Mouse (Mus musculus): Measurements from ENCODE around the gene Vmn1r217. TPM values are rescaled to one million over a fixed set of nuclear protein-coding genes. Genes with fewer than 3 reads are reported as not detected.
"Not testable (repeated sequence)": the region's sequence is repeated elsewhere in the genome, so short reads cannot be mapped to it uniquely, and the experiment has no call there.

Vmn1r217 gene
- not detected in 2 replicates for total RNA-seq (2014; fragmentation: Nextera tagmentation)
- not detected in 2 replicates for total RNA-seq (2017)

DNA sequence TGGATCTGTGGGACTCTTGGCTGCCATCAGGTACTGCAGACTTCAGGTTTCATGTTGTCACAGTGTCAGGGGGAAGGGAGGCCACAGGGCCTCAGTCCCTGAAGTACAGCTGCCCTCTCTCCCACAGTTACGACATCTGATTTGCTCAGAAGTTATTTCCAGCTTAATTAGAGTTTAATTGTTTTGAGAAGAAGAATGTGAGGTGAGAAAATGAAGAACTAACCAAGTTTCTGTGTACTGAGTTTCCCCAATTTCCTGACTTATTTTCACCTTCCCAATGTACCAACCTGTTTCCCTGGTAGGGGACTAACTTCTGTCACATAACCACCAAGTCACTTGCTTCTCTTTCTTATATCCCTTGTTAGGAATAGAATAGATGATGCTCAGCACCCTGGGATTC, at the start of gene Vmn1r217:
Vmn1r217 (minus strand) TSS at position 101 of the 400 bp plus-strand sequence.
- not testable (repeated sequence) for ATAC-seq (replicated peaks; ENCODE audit: low FRiP score, low TSS enrichment, poor library complexity, severe bottlenecking)

DNA sequence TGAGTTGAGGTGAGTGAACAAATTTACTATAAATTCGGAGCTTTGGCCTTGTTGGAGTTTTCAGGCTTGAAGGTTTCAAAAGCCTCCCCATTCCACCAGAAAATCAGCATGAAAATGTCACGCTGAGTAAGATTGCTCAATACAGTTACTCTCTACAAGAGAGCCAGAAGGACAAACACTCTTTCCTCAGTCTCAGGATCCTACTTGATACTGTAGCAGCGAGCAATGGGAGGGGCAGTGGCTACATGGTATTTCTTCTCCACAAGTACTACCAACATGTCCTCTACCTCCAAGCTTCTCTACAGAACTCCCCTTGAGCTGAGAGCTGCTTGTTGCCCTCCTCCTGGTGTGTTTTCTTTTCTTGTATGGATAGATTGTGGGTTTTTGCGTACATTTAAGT, 48.4 kb upstream of the Vmn1r217 start:
- ATAC-seq (replicated peaks; ENCODE audit: low FRiP score, low TSS enrichment, poor library complexity, severe bottlenecking): not testable (repeated sequence)

DNA sequence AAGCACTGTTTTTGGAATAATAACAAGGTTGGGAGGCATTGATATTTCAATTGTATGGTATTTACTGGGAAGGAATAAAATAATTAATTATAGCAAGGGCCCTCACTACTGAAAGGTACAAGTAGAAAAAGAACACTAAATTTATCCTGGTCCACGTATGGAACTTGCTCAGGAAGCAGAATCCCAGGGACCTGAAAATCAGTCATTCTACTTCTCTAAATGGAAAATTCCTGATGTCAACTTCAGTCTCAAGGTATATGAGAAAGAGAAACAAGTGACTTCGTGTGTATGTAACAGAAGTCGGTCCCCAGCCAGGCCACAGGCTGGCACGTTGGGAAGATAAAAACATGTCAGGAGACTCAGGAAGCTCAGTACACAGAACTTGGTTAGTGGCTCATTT, 41.0 kb upstream of the Vmn1r217 start, which contains the start of gene Vmn1r219:
Vmn1r219 (plus strand) TSS at position 301 of the 400 bp plus-strand sequence.
- ATAC-seq (replicated peaks; ENCODE audit: low FRiP score, low TSS enrichment, poor library complexity, severe bottlenecking): no peak

DNA sequence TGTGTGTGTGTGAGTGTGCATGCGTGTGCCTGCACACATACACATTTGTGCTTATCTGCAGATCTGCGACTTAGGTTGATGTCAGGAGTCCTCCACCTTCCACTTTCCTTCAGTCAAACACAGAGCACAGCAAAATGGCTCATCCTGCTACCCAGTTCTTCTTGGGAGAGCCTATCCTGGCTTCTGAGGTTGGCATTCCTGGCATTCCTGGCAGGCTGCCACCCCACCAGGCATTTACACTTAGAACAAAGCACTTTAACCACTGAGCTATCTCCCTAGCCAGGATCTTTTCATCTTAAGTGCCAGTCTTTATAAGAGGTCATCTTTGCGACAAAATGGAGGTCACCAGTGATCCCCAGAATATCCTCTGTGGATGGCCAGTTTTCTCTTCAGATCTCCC, 39.8 kb upstream of the Vmn1r217 start:
- ATAC-seq (replicated peaks; ENCODE audit: low FRiP score, low TSS enrichment, poor library complexity, severe bottlenecking): no peak

DNA sequence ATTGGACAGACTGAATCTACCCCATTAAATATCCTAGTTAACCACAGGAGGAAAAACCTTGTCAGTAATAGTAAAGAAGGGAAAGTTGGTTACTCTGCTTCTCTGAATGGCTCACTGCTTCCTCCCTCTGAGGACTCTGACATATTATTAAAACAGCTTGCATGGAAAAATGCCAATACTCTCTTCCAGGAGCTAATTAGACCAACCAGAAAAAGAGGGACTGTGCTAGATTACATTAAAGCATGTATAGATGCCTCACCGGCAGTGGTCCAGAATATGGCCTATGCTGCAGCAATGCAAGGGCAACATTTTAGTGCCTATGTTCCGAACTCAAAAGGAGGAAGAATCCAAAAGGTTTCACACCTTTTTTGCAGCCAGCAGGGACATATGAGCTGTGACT, 20.9 kb upstream of the Vmn1r217 start:
- ATAC-seq (replicated peaks; ENCODE audit: low FRiP score, low TSS enrichment, poor library complexity, severe bottlenecking): no peak

DNA sequence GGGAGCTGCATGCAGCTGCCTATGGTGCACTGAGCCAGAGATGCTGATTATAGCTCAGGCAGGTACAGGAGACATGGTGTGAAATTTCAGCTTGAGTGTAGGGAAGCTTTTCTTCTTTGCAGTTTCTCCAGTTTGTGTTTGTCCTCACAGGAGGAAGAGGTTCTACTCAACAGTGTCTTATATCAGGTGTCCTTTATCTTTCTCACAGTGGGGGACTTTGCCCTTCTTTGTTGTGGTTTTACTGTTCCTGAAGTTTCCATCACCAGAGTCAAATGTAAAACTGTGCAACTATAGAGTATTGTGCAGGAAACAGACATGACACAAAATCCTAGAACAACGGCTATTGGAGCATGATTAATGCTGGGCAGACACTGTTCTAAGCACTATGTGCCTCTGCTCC, 15.5 kb upstream of the Vmn1r217 start:
- no peak for ATAC-seq (replicated peaks; ENCODE audit: low FRiP score, low TSS enrichment, poor library complexity, severe bottlenecking)

DNA sequence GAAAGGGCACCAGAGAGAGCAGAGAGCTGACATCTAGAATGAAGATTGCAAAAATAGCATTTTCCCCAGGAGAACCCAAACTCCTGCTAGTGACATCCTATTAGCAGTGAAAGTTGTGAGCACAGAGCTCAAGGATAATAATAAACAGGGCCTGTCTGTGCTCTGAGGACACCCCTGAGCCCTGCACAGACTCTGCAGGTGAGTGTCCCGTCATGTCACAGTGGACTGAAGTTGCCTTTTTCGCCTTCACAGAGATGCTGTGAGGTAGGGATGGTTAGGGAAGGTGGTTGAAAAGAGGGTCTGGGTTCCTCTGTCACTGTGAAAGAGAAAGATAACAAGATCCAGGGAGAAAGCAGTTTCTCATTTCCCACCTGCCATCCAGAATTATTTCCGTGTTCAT, 15.1 kb upstream of the Vmn1r217 start, which contains the start of gene Vmn1r218:
Vmn1r218 (plus strand) TSS at position 57 of the 400 bp plus-strand sequence.
- no peak for ATAC-seq (replicated peaks; ENCODE audit: low FRiP score, low TSS enrichment, poor library complexity, severe bottlenecking)

DNA sequence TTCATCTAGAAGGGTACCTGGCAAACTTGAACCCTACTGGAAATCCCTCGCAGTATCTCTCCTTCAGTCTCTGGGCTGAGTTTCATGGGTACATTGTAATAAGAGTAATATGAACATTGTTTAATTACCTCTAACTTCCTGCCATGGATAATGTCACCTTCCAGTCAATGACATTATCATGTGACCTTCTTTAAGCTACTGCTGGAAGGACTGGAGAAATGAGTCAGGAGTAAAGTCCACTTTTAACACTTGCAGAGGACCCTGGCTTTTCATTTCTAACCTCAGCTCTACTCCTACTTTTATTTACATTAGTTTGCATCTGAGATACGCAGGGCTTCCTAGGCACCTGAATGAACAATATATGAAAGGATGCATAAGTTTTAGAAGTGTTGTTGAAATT, 2.6 kb upstream of the Vmn1r217 start:
- ATAC-seq (replicated peaks; ENCODE audit: low FRiP score, low TSS enrichment, poor library complexity, severe bottlenecking): no peak

DNA sequence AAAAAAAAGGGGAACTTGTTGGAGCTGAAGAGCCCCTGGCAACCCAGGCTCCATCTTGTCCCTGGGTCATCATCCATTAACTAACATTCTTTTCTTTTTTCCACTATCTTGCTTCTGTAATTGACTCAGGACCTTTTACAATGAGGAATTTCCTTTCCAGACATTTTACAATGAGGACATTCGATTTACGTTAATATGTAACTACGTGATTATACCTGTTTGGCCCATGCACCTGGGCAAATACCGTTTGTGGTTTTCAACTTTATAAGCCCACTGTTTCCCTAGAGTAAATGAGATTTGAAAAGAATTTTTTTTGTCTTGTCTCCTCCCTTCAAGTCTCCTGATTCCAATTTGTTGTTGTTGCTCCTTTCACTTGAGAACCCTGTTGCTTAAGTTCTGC, 23.6 kb downstream of the Vmn1r217 start:
- ATAC-seq (replicated peaks; ENCODE audit: low FRiP score, low TSS enrichment, poor library complexity, severe bottlenecking): no peak

DNA sequence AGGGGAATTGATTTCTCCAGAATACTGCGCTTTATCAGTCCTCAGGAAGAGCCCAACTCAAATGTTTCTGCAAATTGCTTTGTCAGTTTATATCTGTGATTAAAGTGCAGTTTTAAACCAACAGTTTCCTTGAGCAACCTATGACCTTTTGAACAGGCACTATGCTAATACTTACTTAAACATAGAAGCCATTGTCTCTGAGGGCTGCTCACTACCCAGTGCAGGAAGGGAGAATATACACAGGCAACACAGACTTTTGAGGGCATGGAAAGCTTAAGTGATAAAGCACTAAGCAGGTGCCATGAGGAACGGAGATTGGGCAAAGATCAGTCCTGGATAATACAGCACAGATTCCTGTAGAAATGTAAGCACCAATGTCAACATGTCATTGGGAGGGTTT, 48.7 kb downstream of the Vmn1r217 start:
- no peak for ATAC-seq (replicated peaks; ENCODE audit: low FRiP score, low TSS enrichment, poor library complexity, severe bottlenecking)

DNA sequence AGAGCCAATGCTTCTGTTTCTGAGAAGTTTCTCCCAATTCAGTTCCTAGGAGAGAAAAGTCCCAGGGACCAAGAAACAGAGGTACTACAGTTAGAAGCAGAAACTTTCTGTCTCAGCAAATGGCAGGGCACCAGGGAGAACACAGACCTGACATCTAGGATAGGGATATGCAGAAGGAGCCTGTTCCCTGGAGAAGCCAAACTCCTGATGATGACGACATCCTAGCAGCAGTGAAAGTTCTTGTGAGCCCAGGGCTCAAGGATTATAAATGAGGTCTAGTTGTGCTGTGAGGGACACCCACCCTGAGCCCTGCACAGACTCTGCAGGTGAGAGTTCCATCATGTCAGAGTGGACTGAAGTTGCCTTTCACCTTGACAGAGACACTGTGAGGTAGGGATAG, 50.3 kb downstream of the Vmn1r217 start, which contains the start of gene Vmn1r215:
Vmn1r215 (plus strand) TSS at position 301 of the 400 bp plus-strand sequence.
- no peak for ATAC-seq (replicated peaks; ENCODE audit: low FRiP score, low TSS enrichment, poor library complexity, severe bottlenecking)

DNA sequence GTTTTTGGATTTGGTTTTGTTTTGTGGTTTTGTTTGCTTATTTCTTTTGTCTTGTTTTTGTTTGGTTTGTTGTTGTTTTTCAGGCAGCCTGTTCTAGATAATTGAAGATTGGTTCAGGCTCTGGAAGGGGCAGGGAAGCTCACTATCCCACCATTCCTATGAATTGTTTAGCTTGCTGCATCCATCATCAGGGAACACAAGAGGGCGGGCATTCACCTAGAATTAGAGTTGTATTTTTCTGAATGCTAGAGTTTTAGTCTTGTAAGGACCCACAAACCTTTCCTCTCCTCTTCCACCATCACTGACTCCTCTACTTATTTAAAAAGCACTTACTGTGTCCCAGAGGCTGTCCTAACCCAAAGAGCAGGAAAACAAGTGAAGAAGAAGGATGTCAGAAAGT, 60.2 kb downstream of the Vmn1r217 start:
- no peak for ATAC-seq (replicated peaks; ENCODE audit: low FRiP score, low TSS enrichment, poor library complexity, severe bottlenecking)

Other genes with a start within 250 kb of the Vmn1r217 start
- not detected in 2 replicates for gene Vmn1r212, start 234.0 kb downstream of the Vmn1r217 start, total RNA-seq (2014; fragmentation: Nextera tagmentation)
- not detected in 2 replicates for gene Vmn1r212, start 234.0 kb downstream of the Vmn1r217 start, total RNA-seq (2017)
- not detected in 2 replicates for gene Vmn1r213, start 110.6 kb downstream of the Vmn1r217 start, total RNA-seq (2014; fragmentation: Nextera tagmentation)
- not detected in 2 replicates for gene Vmn1r213, start 110.6 kb downstream of the Vmn1r217 start, total RNA-seq (2017)
- not detected in 2 replicates for gene Vmn1r214, start 87.8 kb downstream of the Vmn1r217 start, total RNA-seq (2014; fragmentation: Nextera tagmentation)
- gene Vmn1r214, start 87.8 kb downstream of the Vmn1r217 start, total RNA-seq (2017): not detected in 2 replicates
- not detected in 2 replicates for gene Vmn1r215, start 50.2 kb downstream of the Vmn1r217 start, total RNA-seq (2014; fragmentation: Nextera tagmentation)
- gene Vmn1r215, start 50.2 kb downstream of the Vmn1r217 start, total RNA-seq (2017): not detected in 2 replicates
- not detected in 2 replicates for gene Vmn1r218, start 14.9 kb upstream of the Vmn1r217 start, total RNA-seq (2014; fragmentation: Nextera tagmentation)
- not detected in 2 replicates for gene Vmn1r218, start 14.9 kb upstream of the Vmn1r217 start, total RNA-seq (2017)
- gene Vmn1r219, start 41.1 kb upstream of the Vmn1r217 start, total RNA-seq (2014; fragmentation: Nextera tagmentation): not detected in 2 replicates
- gene Vmn1r219, start 41.1 kb upstream of the Vmn1r217 start, total RNA-seq (2017): not detected in 2 replicates
- gene Vmn1r220, start 69.7 kb upstream of the Vmn1r217 start, total RNA-seq (2014; fragmentation: Nextera tagmentation): not detected in 2 replicates
- gene Vmn1r220, start 69.7 kb upstream of the Vmn1r217 start, total RNA-seq (2017): not detected in 2 replicates
- gene Vmn1r221, start 95.9 kb upstream of the Vmn1r217 start, total RNA-seq (2014; fragmentation: Nextera tagmentation): not detected in 2 replicates
- gene Vmn1r221, start 95.9 kb upstream of the Vmn1r217 start, total RNA-seq (2017): not detected in 2 replicates
- gene Vmn1r222, start 117.7 kb upstream of the Vmn1r217 start, total RNA-seq (2014; fragmentation: Nextera tagmentation): not detected in 2 replicates
- gene Vmn1r222, start 117.7 kb upstream of the Vmn1r217 start, total RNA-seq (2017): not detected in 2 replicates
- gene Vmn1r223, start 128.9 kb upstream of the Vmn1r217 start, total RNA-seq (2014; fragmentation: Nextera tagmentation): not detected in 2 replicates
- gene Vmn1r223, start 128.9 kb upstream of the Vmn1r217 start, total RNA-seq (2017): not detected in 2 replicates

Data from megakaryocyte-erythroid progenitor cell, adult 5-6 weeks (primary cell).